Comparison of ENCODE assay signal across 15 mouse cellular contexts in genomic region chr3:42516286-42516685, GRCm38 (mm10).
"Had no signal": no experiment of that assay in that cellular context is flagged by ENCODE, and none has a peak within 500 bp of the region (broad histone marks: within the 10 kb centered on the region; RNA-seq: fewer than 3 reads in every experiment).

No protein-coding gene starts in this region.

- H3K9me3 ChIP-seq: neural tube, embryonic 12.5 days; neural tube, embryonic 13.5 days; stomach, embryonic 15.5 days had no signal

- H3K4me3 ChIP-seq: neural tube, embryonic 12.5 days; neural tube, embryonic 13.5 days; stomach, embryonic 15.5 days had no signal

- H3K27ac ChIP-seq: neural tube, embryonic 12.5 days; neural tube, embryonic 13.5 days; stomach, embryonic 15.5 days; stomach, postnatal 0 days had no signal

- H3K36me3 ChIP-seq: neural tube, embryonic 12.5 days; neural tube, embryonic 13.5 days; stomach, embryonic 15.5 days had no signal

- H3K9ac ChIP-seq: neural tube, embryonic 12.5 days; neural tube, embryonic 13.5 days; stomach, embryonic 15.5 days had no signal

- H3K4me1 ChIP-seq: neural tube, embryonic 12.5 days; stomach, embryonic 15.5 days had no signal

- H3K4me2 ChIP-seq: neural tube, embryonic 12.5 days; neural tube, embryonic 13.5 days; stomach, embryonic 15.5 days had no signal

- DNase-seq: right cerebral cortex, adult 18-20 months; right cerebral cortex, postnatal 14 days; right cerebral cortex, postnatal 25 days; right cerebral cortex, postnatal 4 days; spleen, adult 18-20 months; thymus, adult 18-20 months; thymus, adult 2 months; thymus, postnatal 14 days; thymus, postnatal 25 days; thymus, postnatal 36 days; thymus, postnatal 4 days had no signal

- H3K27me3 ChIP-seq: neural tube, embryonic 12.5 days; neural tube, embryonic 13.5 days; stomach, embryonic 15.5 days had no signal
